Mouse (Mus musculus): ENCODE results near the gene Tpst2.

GRCm38 (mm10) chr5:112342463-112343204 lies 66.1 kb downstream of the Tpst2 start, which contains the start of the genes Srrd and Hps4:
- TF ChIP-seq CTCF (IDR thresholded peaks at IDR 0.05; ENCODE audit: low read depth) (no peak), EP300 (IDR thresholded peaks at IDR 0.05; ENCODE audit: low read depth) (no peak)
